Mouse (Mus musculus): Measurements from ENCODE around the gene Osbpl2. TPM values are rescaled to one million over a fixed set of nuclear protein-coding genes. Genes with fewer than 3 reads are reported as not detected.
A peak's percentile ranks its signal among the peaks of the same experiment; 100 is the strongest.

Gene Osbpl2
- 0.76 and 1.2 TPM in 2 replicates for polyA plus RNA-seq (2012)

- TF ChIP-seq TAL1 (IDR thresholded peaks at IDR 0.05; ENCODE audit: low read length) (no peak), GATA1 (IDR thresholded peaks at IDR 0.05; ENCODE audit: low read length) (no peak)
- H3K36me3 ChIP-seq (ENCODE audit: control insufficient read depth), result peaks cover 7% of the 10 kb centered on the region
- H3K9me3 ChIP-seq (ENCODE audit: control insufficient read depth, low read length), result no peaks in the 10 kb centered on the region
- H3K4me1 ChIP-seq (ENCODE audit: control insufficient read depth), result peaks cover 49% of the 10 kb centered on the region
- H3K27me3 ChIP-seq (ENCODE audit: control insufficient read depth), result peaks cover 38% of the 10 kb centered on the region
- peak within 1 kb of the TSS; percentile 86 for H3K4me3 ChIP-seq (replicated peaks)
Measured at GRCm38 (mm10) chr2:180118661-180119438, at the start of gene Osbpl2. Gene Osbpl2, plus strand, starts transcription at chr2:180119306.

- TF ChIP-seq TAL1 (IDR thresholded peaks at IDR 0.05; ENCODE audit: low read length) (no peak), GATA1 (IDR thresholded peaks at IDR 0.05; ENCODE audit: low read length) (no peak)
- Histone ChIP-seq H3K4me3 (replicated peaks) (peak overlapping the region; percentile 72), H3K9me3 (ENCODE audit: control insufficient read depth, low read length) (no peaks in the 10 kb centered on the region), H3K36me3 (ENCODE audit: control insufficient read depth) (peaks cover 16% of the 10 kb centered on the region), H3K27me3 (ENCODE audit: control insufficient read depth) (no peaks in the 10 kb centered on the region), H3K4me1 (ENCODE audit: control insufficient read depth) (peaks cover 24% of the 10 kb centered on the region)
Measured at GRCm38 (mm10) chr2:180069770-180070480, 49.2 kb upstream of the Osbpl2 start.

- peak within 1 kb of the TSS; percentile 72 for H3K4me3 ChIP-seq (replicated peaks)
- H3K4me1 ChIP-seq (ENCODE audit: control insufficient read depth), result peaks cover 24% of the 10 kb centered on the region
- TF ChIP-seq TAL1 (IDR thresholded peaks at IDR 0.05; ENCODE audit: low read length) (no peak), GATA1 (IDR thresholded peaks at IDR 0.05; ENCODE audit: low read length) (no peak)
- H3K9me3 ChIP-seq (ENCODE audit: control insufficient read depth, low read length), result no peaks in the 10 kb centered on the region
- no peaks in the 10 kb centered on the region for H3K27me3 ChIP-seq (ENCODE audit: control insufficient read depth)
- peaks cover 16% of the 10 kb centered on the region for H3K36me3 ChIP-seq (ENCODE audit: control insufficient read depth)
Measured at GRCm38 (mm10) chr2:180070481-180071453, 48.3 kb upstream of the Osbpl2 start, which contains the start of gene Mtg2. Gene Mtg2, plus strand, starts transcription at chr2:180070588.

- Histone ChIP-seq H3K27me3 (ENCODE audit: control insufficient read depth) (no peaks in the 10 kb centered on the region), H3K4me1 (ENCODE audit: control insufficient read depth) (peaks cover 24% of the 10 kb centered on the region), H3K9me3 (ENCODE audit: control insufficient read depth, low read length) (no peaks in the 10 kb centered on the region), H3K36me3 (ENCODE audit: control insufficient read depth) (peaks cover 16% of the 10 kb centered on the region), H3K4me3 (replicated peaks) (peak overlapping the region; percentile 72)
- TF ChIP-seq GATA1 (IDR thresholded peaks at IDR 0.05; ENCODE audit: low read length), result no peak
- TF ChIP-seq TAL1 (IDR thresholded peaks at IDR 0.05; ENCODE audit: low read length), result no peak
Measured at GRCm38 (mm10) chr2:180071671-180072070, 47.4 kb upstream of the Osbpl2 start.

GRCm38 (mm10) chr2:180072886-180073285 lies 46.2 kb upstream of the Osbpl2 start:
- no peak overlapping the region for H3K4me3 ChIP-seq (replicated peaks)
- no peaks in the 10 kb centered on the region for H3K9me3 ChIP-seq (ENCODE audit: control insufficient read depth, low read length)
- no peaks in the 10 kb centered on the region for H3K27me3 ChIP-seq (ENCODE audit: control insufficient read depth)
- H3K4me1 ChIP-seq (ENCODE audit: control insufficient read depth), result peaks cover 24% of the 10 kb centered on the region
- H3K36me3 ChIP-seq (ENCODE audit: control insufficient read depth), result peaks cover 21% of the 10 kb centered on the region
- TF ChIP-seq GATA1 (IDR thresholded peaks at IDR 0.05; ENCODE audit: low read length), result no peak
- no peak for TF ChIP-seq TAL1 (IDR thresholded peaks at IDR 0.05; ENCODE audit: low read length)

- TF ChIP-seq GATA1 (IDR thresholded peaks at IDR 0.05; ENCODE audit: low read length) (no peak), TAL1 (IDR thresholded peaks at IDR 0.05; ENCODE audit: low read length) (no peak)
- Histone ChIP-seq H3K9me3 (ENCODE audit: control insufficient read depth, low read length) (no peaks in the 10 kb centered on the region), H3K4me3 (replicated peaks) (no peak overlapping the region), H3K27me3 (ENCODE audit: control insufficient read depth) (no peaks in the 10 kb centered on the region), H3K36me3 (ENCODE audit: control insufficient read depth) (peaks cover 31% of the 10 kb centered on the region), H3K4me1 (ENCODE audit: control insufficient read depth) (peaks cover 2% of the 10 kb centered on the region)
Measured at GRCm38 (mm10) chr2:180077622-180078021, 41.5 kb upstream of the Osbpl2 start.

GRCm38 (mm10) chr2:180080680-180081079 lies 38.4 kb upstream of the Osbpl2 start:
- H3K27me3 ChIP-seq (ENCODE audit: control insufficient read depth), result no peaks in the 10 kb centered on the region

GRCm38 (mm10) chr2:180083063-180083462 lies 36.0 kb upstream of the Osbpl2 start:
- no peaks in the 10 kb centered on the region for H3K4me1 ChIP-seq (ENCODE audit: control insufficient read depth)
- H3K36me3 ChIP-seq (ENCODE audit: control insufficient read depth), result peaks cover 40% of the 10 kb centered on the region
- H3K9me3 ChIP-seq (ENCODE audit: control insufficient read depth, low read length), result peaks cover 2% of the 10 kb centered on the region; the same call in 1 of the 2 replicates
- no peak for TF ChIP-seq GATA1 (IDR thresholded peaks at IDR 0.05; ENCODE audit: low read length)
- no peak for TF ChIP-seq TAL1 (IDR thresholded peaks at IDR 0.05; ENCODE audit: low read length)
- H3K27me3 ChIP-seq (ENCODE audit: control insufficient read depth), result no peaks in the 10 kb centered on the region
- no peak overlapping the region for H3K4me3 ChIP-seq (replicated peaks)

More at GRCm38 (mm10) chr2:180080680-180081079, 38.4 kb upstream of the Osbpl2 start:
- H3K4me3 ChIP-seq (replicated peaks), result no peak overlapping the region
- TF ChIP-seq GATA1 (IDR thresholded peaks at IDR 0.05; ENCODE audit: low read length), result no peak
- no peak for TF ChIP-seq TAL1 (IDR thresholded peaks at IDR 0.05; ENCODE audit: low read length)
- no peaks in the 10 kb centered on the region for H3K9me3 ChIP-seq (ENCODE audit: control insufficient read depth, low read length)
- H3K36me3 ChIP-seq (ENCODE audit: control insufficient read depth), result peaks cover 46% of the 10 kb centered on the region
- no peaks in the 10 kb centered on the region for H3K4me1 ChIP-seq (ENCODE audit: control insufficient read depth)
